Mouse (Mus musculus): ENCODE measurements around the gene Ctnna3. TPM values are rescaled to one million over a fixed set of nuclear protein-coding genes. Genes with fewer than 3 reads are reported as not detected.

Ctnna3 gene
- polyA plus RNA-seq, 1 experiment from 2014 or later = 0.42 TPM

DNA sequence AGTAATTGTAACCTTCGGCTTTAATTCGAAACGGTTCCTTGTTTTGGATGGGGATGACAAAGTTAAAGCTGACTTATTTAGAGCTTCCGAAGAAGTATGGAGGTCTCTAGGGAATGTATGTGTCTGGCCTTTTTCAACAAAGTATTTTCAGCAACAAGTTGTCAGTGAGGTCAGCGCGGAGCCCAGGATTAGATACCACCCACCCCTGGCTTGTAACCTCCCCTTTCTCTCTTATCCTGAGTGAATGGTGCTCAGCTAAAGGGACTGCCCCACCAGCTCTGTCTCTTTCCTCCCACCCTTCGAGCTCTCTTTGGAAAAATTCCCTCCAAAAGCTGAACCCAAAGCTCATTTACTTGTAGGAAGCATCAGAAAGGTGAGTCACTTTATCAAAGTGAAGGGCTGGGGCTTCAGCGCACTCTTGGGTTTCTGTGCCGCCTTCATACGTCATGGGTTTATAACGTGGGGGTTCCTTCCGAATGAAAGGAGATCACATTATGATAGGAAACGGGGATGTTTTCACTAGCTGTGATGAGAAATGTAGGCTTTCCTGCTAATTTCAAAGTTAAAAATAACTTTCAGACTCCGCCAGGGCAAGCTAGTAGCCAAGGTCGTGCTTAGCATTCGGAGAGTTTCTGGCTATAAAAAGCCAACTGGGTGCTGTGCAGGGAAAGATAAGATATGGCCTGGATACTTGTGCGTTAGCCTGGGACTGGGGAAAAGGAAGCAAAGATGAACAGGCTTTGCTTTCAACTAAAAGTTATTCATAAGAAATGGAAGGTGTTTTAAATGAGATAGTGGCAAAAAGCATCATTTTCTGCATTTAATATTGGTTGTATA, 27.6 kb downstream of the Ctnna3 start:
- 87% methylated on average over 17 of the region's 17 CpGs for WGBS
- no peaks in the 10 kb centered on the region for H3K36me3 ChIP-seq (ENCODE audit: control insufficient read depth, insufficient read depth, low read length)
- no peak for ATAC-seq (ENCODE audit: low FRiP score)

DNA sequence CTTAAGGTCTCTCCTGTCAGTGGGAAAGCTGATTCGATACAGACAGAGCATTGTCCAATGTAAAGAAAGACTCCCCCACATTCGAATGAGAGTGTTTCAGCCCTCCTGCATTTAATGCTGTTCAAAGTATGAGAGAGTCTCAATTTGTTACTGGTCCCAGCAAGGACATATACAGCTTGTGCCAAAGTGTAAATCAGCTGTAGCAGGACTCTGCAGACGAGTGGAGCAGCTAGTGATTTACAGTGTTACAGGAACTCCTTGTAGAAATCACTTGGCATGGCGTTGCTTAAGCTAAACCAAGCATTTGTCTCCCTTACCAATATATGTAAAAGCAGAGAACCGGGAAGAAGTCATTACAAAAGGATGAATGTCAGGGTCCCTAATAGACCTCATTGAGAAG, 31.0 kb downstream of the Ctnna3 start:
- no peak overlapping the region for H3K9ac ChIP-seq (ENCODE audit: low read depth, low read length)
- H3K27me3 ChIP-seq (ENCODE audit: control insufficient read depth, insufficient read depth, low read length) = no peaks in the 10 kb centered on the region
- H3K4me2 ChIP-seq (replicated peaks; ENCODE audit: low read depth, low read length) = no peak overlapping the region
- H3K27ac ChIP-seq (ENCODE audit: low read depth, low read length) = no peak overlapping the region
- no peaks in the 10 kb centered on the region for H3K36me3 ChIP-seq (ENCODE audit: control insufficient read depth, insufficient read depth, low read length)
- no peak for DNase-seq (ENCODE audit: low spot score)
- H3K4me3 ChIP-seq (ENCODE audit: low read depth, low read length) = no peak overlapping the region
- no peak for ATAC-seq (ENCODE audit: low FRiP score)
- no peaks in the 10 kb centered on the region for H3K4me1 ChIP-seq (replicated peaks; ENCODE audit: control insufficient read depth, insufficient read depth, low read length)
- H3K9me3 ChIP-seq (ENCODE audit: control insufficient read depth, low read length) = no peaks in the 10 kb centered on the region
- WGBS = 76% methylated on average over 5 of the region's 5 CpGs

More for the DNA sequence above, 27.6 kb downstream of the Ctnna3 start:
- Histone ChIP-seq H3K4me3 (ENCODE audit: low read depth, low read length) (no peak overlapping the region), H3K27me3 (ENCODE audit: control insufficient read depth, insufficient read depth, low read length) (no peaks in the 10 kb centered on the region), H3K9me3 (ENCODE audit: control insufficient read depth, low read length) (no peaks in the 10 kb centered on the region), H3K9ac (ENCODE audit: low read depth, low read length) (no peak overlapping the region), H3K4me1 (replicated peaks; ENCODE audit: control insufficient read depth, insufficient read depth, low read length) (no peaks in the 10 kb centered on the region), H3K4me2 (replicated peaks; ENCODE audit: low read depth, low read length) (no peak overlapping the region), H3K27ac (ENCODE audit: low read depth, low read length) (no peak overlapping the region)
- no peak for DNase-seq (ENCODE audit: low spot score)

DNA sequence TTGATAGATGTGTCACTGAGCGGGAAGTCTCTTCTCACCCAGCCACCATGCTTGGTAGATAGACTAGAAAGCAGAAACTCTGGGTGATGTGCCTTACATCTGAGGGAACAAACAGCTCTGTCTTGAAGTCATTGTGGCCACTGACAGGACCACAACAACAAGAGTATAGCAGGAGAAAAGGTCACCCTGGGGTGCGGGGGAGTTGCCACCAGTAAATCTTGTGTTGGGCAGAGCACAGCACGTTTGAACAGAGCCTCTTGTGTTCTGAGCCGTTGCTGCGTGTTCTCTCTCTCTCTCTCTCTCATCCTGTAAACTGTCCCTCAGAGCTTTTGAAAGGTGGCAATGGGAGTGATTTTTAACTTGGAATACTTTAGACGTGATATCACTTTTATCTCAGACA, 42.6 kb downstream of the Ctnna3 start:
- 55% methylated on average over 6 of the region's 6 CpGs for WGBS
- H3K9ac ChIP-seq (ENCODE audit: low read depth, low read length) = no peak overlapping the region
- H3K36me3 ChIP-seq (ENCODE audit: control insufficient read depth, insufficient read depth, low read length) = no peaks in the 10 kb centered on the region
- DNase-seq (ENCODE audit: low spot score) (no peak), ATAC-seq (ENCODE audit: low FRiP score) (no peak)
- no peaks in the 10 kb centered on the region for H3K9me3 ChIP-seq (ENCODE audit: control insufficient read depth, low read length)
- H3K4me3 ChIP-seq (ENCODE audit: low read depth, low read length) = no peak overlapping the region
- H3K27me3 ChIP-seq (ENCODE audit: control insufficient read depth, insufficient read depth, low read length) = no peaks in the 10 kb centered on the region
- H3K27ac ChIP-seq (ENCODE audit: low read depth, low read length) = no peak overlapping the region
- H3K4me1 ChIP-seq (replicated peaks; ENCODE audit: control insufficient read depth, insufficient read depth, low read length) = no peaks in the 10 kb centered on the region
- H3K4me2 ChIP-seq (replicated peaks; ENCODE audit: low read depth, low read length) = no peak overlapping the region

GRCm38 (mm10) chr10:63476167-63476647, 46.3 kb downstream of the Ctnna3 start:
- ATAC-seq (ENCODE audit: low FRiP score) = no peak
- WGBS = 81% methylated on average over 10 of the region's 10 CpGs
- H3K9ac ChIP-seq (ENCODE audit: low read depth, low read length) = no peak overlapping the region

GRCm38 (mm10) chr10:63478946-63479345, 49.0 kb downstream of the Ctnna3 start:
- Histone ChIP-seq H3K4me3 (ENCODE audit: low read depth, low read length) (no peak overlapping the region), H3K36me3 (ENCODE audit: control insufficient read depth, insufficient read depth, low read length) (no peaks in the 10 kb centered on the region), H3K27me3 (ENCODE audit: control insufficient read depth, insufficient read depth, low read length) (no peaks in the 10 kb centered on the region), H3K9ac (ENCODE audit: low read depth, low read length) (no peak overlapping the region), H3K9me3 (ENCODE audit: control insufficient read depth, low read length) (no peaks in the 10 kb centered on the region), H3K27ac (ENCODE audit: low read depth, low read length) (no peak overlapping the region), H3K4me1 (replicated peaks; ENCODE audit: control insufficient read depth, insufficient read depth, low read length) (no peaks in the 10 kb centered on the region), H3K4me2 (replicated peaks; ENCODE audit: low read depth, low read length) (no peak overlapping the region)
- DNase-seq (ENCODE audit: low spot score) (no peak), ATAC-seq (ENCODE audit: low FRiP score) (no peak)
- 59% methylated on average over 2 of the region's 2 CpGs for WGBS

More at GRCm38 (mm10) chr10:63476167-63476647, 46.3 kb downstream of the Ctnna3 start:
- no peaks in the 10 kb centered on the region for H3K4me1 ChIP-seq (replicated peaks; ENCODE audit: control insufficient read depth, insufficient read depth, low read length)
- DNase-seq (ENCODE audit: low spot score) = no peak
- no peak overlapping the region for H3K27ac ChIP-seq (ENCODE audit: low read depth, low read length)
- no peak overlapping the region for H3K4me3 ChIP-seq (ENCODE audit: low read depth, low read length)
- H3K4me2 ChIP-seq (replicated peaks; ENCODE audit: low read depth, low read length) = no peak overlapping the region
- no peaks in the 10 kb centered on the region for H3K36me3 ChIP-seq (ENCODE audit: control insufficient read depth, insufficient read depth, low read length)
- H3K9me3 ChIP-seq (ENCODE audit: control insufficient read depth, low read length) = no peaks in the 10 kb centered on the region
- no peaks in the 10 kb centered on the region for H3K27me3 ChIP-seq (ENCODE audit: control insufficient read depth, insufficient read depth, low read length)

GRCm38 (mm10) chr10:63480066-63480465, 50.2 kb downstream of the Ctnna3 start:
- H3K36me3 ChIP-seq (ENCODE audit: control insufficient read depth, insufficient read depth, low read length) = no peaks in the 10 kb centered on the region
- WGBS = 59% methylated on average over 5 of the region's 5 CpGs
- no peak overlapping the region for H3K4me3 ChIP-seq (ENCODE audit: low read depth, low read length)
- ATAC-seq (ENCODE audit: low FRiP score) = no peak
- H3K4me2 ChIP-seq (replicated peaks; ENCODE audit: low read depth, low read length) = no peak overlapping the region
- no peak for DNase-seq (ENCODE audit: low spot score)
- H3K9me3 ChIP-seq (ENCODE audit: control insufficient read depth, low read length) = no peaks in the 10 kb centered on the region
- no peaks in the 10 kb centered on the region for H3K4me1 ChIP-seq (replicated peaks; ENCODE audit: control insufficient read depth, insufficient read depth, low read length)
- no peaks in the 10 kb centered on the region for H3K27me3 ChIP-seq (ENCODE audit: control insufficient read depth, insufficient read depth, low read length)
- no peak overlapping the region for H3K27ac ChIP-seq (ENCODE audit: low read depth, low read length)
- H3K9ac ChIP-seq (ENCODE audit: low read depth, low read length) = no peak overlapping the region

DNA sequence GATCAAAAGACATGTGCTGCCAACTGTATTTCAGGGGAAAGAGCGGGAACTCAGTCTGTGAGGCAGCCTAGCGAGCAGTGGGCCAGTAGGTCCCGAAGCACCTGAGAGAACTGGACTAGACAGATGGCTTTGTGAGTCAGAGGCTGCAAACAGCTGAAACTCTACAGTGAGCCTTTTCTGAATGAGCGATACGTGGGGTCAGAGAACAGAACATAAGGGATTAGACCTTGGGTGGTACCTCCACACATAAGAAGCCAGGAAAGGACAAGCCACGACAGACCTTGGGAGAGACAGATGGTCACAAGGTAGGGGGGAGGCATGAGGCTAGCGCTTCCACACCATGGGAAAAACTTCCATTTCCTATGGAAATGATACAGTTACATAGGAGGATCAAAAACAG, 58.4 kb downstream of the Ctnna3 start:
- no peaks in the 10 kb centered on the region for H3K4me1 ChIP-seq (replicated peaks; ENCODE audit: control insufficient read depth, insufficient read depth, low read length)
- DNase-seq (ENCODE audit: low spot score) (no peak), ATAC-seq (ENCODE audit: low FRiP score) (no peak)
- H3K9ac ChIP-seq (ENCODE audit: low read depth, low read length) = no peak overlapping the region
- no peak overlapping the region for H3K4me2 ChIP-seq (replicated peaks; ENCODE audit: low read depth, low read length)
- WGBS = 84% methylated on average over 7 of the region's 7 CpGs
- no peaks in the 10 kb centered on the region for H3K9me3 ChIP-seq (ENCODE audit: control insufficient read depth, low read length)
- H3K36me3 ChIP-seq (ENCODE audit: control insufficient read depth, insufficient read depth, low read length) = no peaks in the 10 kb centered on the region
- H3K27me3 ChIP-seq (ENCODE audit: control insufficient read depth, insufficient read depth, low read length) = no peaks in the 10 kb centered on the region
- no peak overlapping the region for H3K27ac ChIP-seq (ENCODE audit: low read depth, low read length)
- H3K4me3 ChIP-seq (ENCODE audit: low read depth, low read length) = no peak overlapping the region

- H3K36me3 ChIP-seq (ENCODE audit: control insufficient read depth, insufficient read depth, low read length) = no peaks in the 10 kb centered on the region
- H3K27ac ChIP-seq (ENCODE audit: low read depth, low read length) = no peak overlapping the region
- no peak overlapping the region for H3K4me2 ChIP-seq (replicated peaks; ENCODE audit: low read depth, low read length)
- H3K9ac ChIP-seq (ENCODE audit: low read depth, low read length) = no peak overlapping the region
- no peak overlapping the region for H3K4me3 ChIP-seq (ENCODE audit: low read depth, low read length)
- no peak for DNase-seq (ENCODE audit: low spot score)
- 75% methylated on average over 3 of the region's 3 CpGs for WGBS
- H3K27me3 ChIP-seq (ENCODE audit: control insufficient read depth, insufficient read depth, low read length) = no peaks in the 10 kb centered on the region
- H3K4me1 ChIP-seq (replicated peaks; ENCODE audit: control insufficient read depth, insufficient read depth, low read length) = no peaks in the 10 kb centered on the region
- ATAC-seq (ENCODE audit: low FRiP score) = no peak
- no peaks in the 10 kb centered on the region for H3K9me3 ChIP-seq (ENCODE audit: control insufficient read depth, low read length)
Observed at GRCm38 (mm10) chr10:63523956-63524355, 94.1 kb downstream of the Ctnna3 start.

DNA sequence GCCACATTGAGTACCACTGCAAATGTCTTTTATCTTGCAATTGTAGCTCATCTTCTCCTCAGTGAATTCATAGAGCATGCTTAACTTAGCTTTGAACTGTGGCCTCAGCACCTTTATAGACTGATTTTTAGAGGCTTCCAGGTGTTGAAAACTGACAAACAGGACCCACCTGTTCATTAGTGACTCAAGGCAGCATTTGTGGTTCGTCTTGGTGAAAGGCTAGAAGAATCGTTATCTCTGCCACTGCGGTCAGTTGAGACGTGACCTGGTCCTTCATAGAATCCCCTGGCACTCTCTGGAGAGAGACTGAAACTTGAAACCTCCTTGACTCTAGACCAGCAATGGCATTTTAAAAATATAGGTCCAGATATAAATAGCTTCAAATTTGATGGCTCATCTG, 96.1 kb downstream of the Ctnna3 start:
- Histone ChIP-seq H3K9me3 (ENCODE audit: control insufficient read depth, low read length) (no peaks in the 10 kb centered on the region), H3K9ac (ENCODE audit: low read depth, low read length) (no peak overlapping the region), H3K4me2 (replicated peaks; ENCODE audit: low read depth, low read length) (no peak overlapping the region), H3K4me3 (ENCODE audit: low read depth, low read length) (no peak overlapping the region), H3K4me1 (replicated peaks; ENCODE audit: control insufficient read depth, insufficient read depth, low read length) (no peaks in the 10 kb centered on the region), H3K27ac (ENCODE audit: low read depth, low read length) (no peak overlapping the region), H3K36me3 (ENCODE audit: control insufficient read depth, insufficient read depth, low read length) (no peaks in the 10 kb centered on the region), H3K27me3 (ENCODE audit: control insufficient read depth, insufficient read depth, low read length) (no peaks in the 10 kb centered on the region)
- ATAC-seq (ENCODE audit: low FRiP score) (no peak), DNase-seq (ENCODE audit: low spot score) (no peak)
- WGBS = 81% methylated on average over 4 of the region's 4 CpGs
